Mouse (Mus musculus) granulocyte monocyte progenitor cell, adult 5-6 weeks (primary cell): ENCODE measurements around the gene Ccdc7a. TPM values are rescaled to one million over a fixed set of nuclear protein-coding genes. Genes with fewer than 3 reads are reported as not detected.
"Not testable (repeated sequence)": the region's sequence is repeated elsewhere in the genome, so short reads cannot be mapped to it uniquely, and the experiment has no call there.

Source experiments
- ATAC-seq: replicated peaks from 2 replicates; pipeline ENCODE4 v1.8.0; 2016; ENCODE audit warnings: mild to moderate bottlenecking, moderate TSS enrichment, inconsistent platforms; ENCODE audit not compliant: poor library complexity, severe bottlenecking
- total RNA-seq, 2 experiments: library from RNA; stranded (forward) in 1 of 2; stranded (reverse) in 1 of 2; fragments of 200-712, 200-1000 nt in 1 of 2; fragments of >200 nt in 1 of 2; fragmentation: Nextera tagmentation in 1 of 2; gene quantifications; 2 replicates each; pipeline ENCODE4 v1.2.3; 2014 to 2017

Ccdc7a gene
- not detected in 2 replicates for total RNA-seq (2014; fragmentation: Nextera tagmentation)
- total RNA-seq (2017): not detected in 2 replicates

- not testable (repeated sequence) for ATAC-seq
These were observed at the start of gene Ccdc7a for GRCm38 (mm10) chr8:129065417-129065816. Ccdc7a (minus strand) TSS chr8:129065517.

- ATAC-seq: not testable (repeated sequence)
These were observed 1.5 kb upstream of the Ccdc7a start, which contains the start of gene Ccdc7b for GRCm38 (mm10) chr8:129066834-129067233. Ccdc7b (plus strand) TSS chr8:129067134.

GRCm38 (mm10) chr8:128991389-128991788 lies 73.9 kb downstream of the Ccdc7a start:
- ATAC-seq: no peak

GRCm38 (mm10) chr8:128948941-128949340 lies 116.4 kb downstream of the Ccdc7a start:
- not testable (repeated sequence) for ATAC-seq

GRCm38 (mm10) chr8:128941022-128941641 lies 124.2 kb downstream of the Ccdc7a start:
- ATAC-seq: not testable (repeated sequence)

GRCm38 (mm10) chr8:128933446-128933845 lies 131.9 kb downstream of the Ccdc7a start:
- ATAC-seq: no peak

GRCm38 (mm10) chr8:128882719-128883118 lies 182.6 kb downstream of the Ccdc7a start:
- no peak for ATAC-seq

GRCm38 (mm10) chr8:128843749-128844148 lies 221.6 kb downstream of the Ccdc7a start:
- no peak for ATAC-seq

GRCm38 (mm10) chr8:128812521-128812920 lies 252.8 kb downstream of the Ccdc7a start:
- no peak for ATAC-seq

- ATAC-seq: no peak
These were observed 266.7 kb downstream of the Ccdc7a start, which contains the start of gene Gm3952 for GRCm38 (mm10) chr8:128798594-128798993. Gm3952 (minus strand) TSS chr8:128798694.

- ATAC-seq: no peak
These were observed 329.6 kb downstream of the Ccdc7a start for GRCm38 (mm10) chr8:128735692-128736091.

GRCm38 (mm10) chr8:128734118-128734517 lies 331.2 kb downstream of the Ccdc7a start:
- no peak for ATAC-seq

- no peak for ATAC-seq
These were observed 333.1 kb downstream of the Ccdc7a start for GRCm38 (mm10) chr8:128732254-128732653.

- no peak for ATAC-seq
These were observed 338.1 kb downstream of the Ccdc7a start for GRCm38 (mm10) chr8:128727213-128727612.

GRCm38 (mm10) chr8:128724819-128725218 lies 340.5 kb downstream of the Ccdc7a start:
- peak; percentile 90 for ATAC-seq

- ATAC-seq: no peak
These were observed 349.1 kb downstream of the Ccdc7a start for GRCm38 (mm10) chr8:128716184-128716583.

- ATAC-seq: peak; percentile 98
These were observed 356.1 kb downstream of the Ccdc7a start for GRCm38 (mm10) chr8:128709261-128709660.

- no peak for ATAC-seq
These were observed 360.5 kb downstream of the Ccdc7a start for GRCm38 (mm10) chr8:128704836-128705235.

GRCm38 (mm10) chr8:128704376-128704775 lies 360.9 kb downstream of the Ccdc7a start:
- ATAC-seq: no peak

GRCm38 (mm10) chr8:128697945-128698344 lies 367.4 kb downstream of the Ccdc7a start:
- ATAC-seq: no peak

GRCm38 (mm10) chr8:128696701-128697397 lies 368.5 kb downstream of the Ccdc7a start:
- ATAC-seq: no peak

- ATAC-seq: no peak
These were observed 375.3 kb downstream of the Ccdc7a start for GRCm38 (mm10) chr8:128690056-128690455.
